Mouse (Mus musculus): ENCODE results near the gene Gkn1.

Gkn1 gene

DNA sequence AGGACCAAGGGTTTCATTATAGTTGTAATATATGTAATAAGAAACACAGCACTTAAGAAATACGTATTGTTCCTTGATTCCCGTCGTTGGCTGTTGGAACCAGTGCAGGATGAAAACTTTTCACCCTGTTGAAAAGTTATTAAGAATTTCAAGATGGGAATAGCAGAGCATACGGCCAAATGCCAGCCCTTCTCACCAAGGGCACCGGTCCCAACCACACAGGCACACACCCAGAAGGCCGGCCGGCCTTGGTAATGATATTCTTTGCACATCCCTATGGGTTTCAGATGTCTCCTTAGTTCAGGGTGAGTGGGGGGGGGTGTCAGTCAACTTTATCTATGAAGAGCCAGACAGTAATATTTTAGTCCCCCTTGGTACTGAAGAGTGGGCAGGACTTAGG is 32.1 kb downstream of the Gkn1 start:
- no peak for DNase-seq

DNA sequence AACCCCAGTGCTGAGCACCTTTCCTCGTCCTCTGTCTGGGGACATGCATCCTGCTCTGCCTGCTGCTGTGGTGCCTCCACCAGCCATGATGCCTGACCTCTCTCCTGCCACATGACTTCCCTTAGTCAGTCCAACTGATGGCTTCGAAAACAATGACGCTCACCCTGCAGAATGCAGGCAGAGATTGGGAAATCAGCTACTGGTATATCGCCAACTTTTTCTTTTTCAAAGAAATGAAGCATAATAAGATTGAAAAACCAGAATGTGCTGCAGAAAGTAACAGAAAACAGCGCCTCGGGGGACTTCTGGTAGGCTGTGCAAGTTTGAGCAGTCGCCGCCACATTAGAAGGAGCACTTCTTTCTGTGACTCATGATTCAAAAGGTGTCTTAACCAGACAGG is 33.8 kb downstream of the Gkn1 start:
- DNase-seq: no peak

GRCm38 (mm10) chr6:87312761-87313160 is 38.0 kb downstream of the Gkn1 start:
- DNase-seq: no peak

- no peak for DNase-seq
These were observed 46.3 kb downstream of the Gkn1 start for GRCm38 (mm10) chr6:87304486-87304885.

- no peak for DNase-seq
These were observed 48.0 kb downstream of the Gkn1 start for GRCm38 (mm10) chr6:87302746-87303145.

DNA sequence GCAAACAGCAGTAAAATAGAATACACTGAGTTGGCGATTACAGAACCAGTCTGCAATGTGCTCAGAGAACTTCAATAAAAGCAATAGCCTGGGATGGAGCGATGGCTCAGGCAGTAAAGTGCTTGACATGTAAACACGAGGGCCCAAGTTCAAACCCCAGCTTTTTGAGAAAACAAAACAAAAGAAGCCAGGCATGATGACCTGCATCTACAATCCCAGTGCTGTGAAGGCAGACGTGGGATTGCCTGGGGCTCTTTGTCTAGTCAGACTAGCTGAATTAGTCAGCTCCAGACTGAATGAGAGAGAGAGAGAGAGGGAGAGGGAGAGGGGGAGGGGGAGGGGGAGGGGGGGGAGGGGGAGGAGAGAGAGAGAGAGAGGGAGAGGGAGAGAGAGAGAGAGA is 48.8 kb downstream of the Gkn1 start:
- DNase-seq: no peak
